23 mouse cellular contexts compared by ENCODE assay signal in the genomic region with DNA sequence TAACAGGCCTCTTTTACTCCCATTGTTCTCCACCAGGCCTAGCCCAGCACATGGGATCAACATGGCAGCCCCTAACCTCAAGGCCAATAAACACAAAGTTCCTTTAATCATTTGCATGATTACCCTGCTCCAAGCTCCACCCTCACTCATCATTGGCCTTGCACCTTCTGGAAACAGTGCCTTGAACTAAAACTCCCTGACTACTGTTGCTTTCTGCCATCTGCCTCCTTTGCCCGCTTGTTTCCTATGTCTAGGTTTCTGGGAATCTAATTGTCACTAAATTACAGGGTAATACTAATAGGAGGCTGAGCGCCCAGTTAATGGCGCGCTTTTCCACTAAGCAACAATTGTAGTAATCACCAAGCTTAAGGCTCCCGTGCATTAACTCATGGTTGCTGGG. TPM values are rescaled to one million over a fixed set of nuclear protein-coding genes. Genes with fewer than 3 reads are reported as not detected.
A peak's percentile ranks its signal among the peaks of the same experiment; 100 is the strongest.
DNase-seq lines count a peak whose midpoint lies in the region; ATAC-seq and TF ChIP-seq lines count a peak whose summit lies in the region.
"Had no signal": no experiment of that assay in that cellular context is flagged by ENCODE, and none has a peak within 500 bp of the region (broad histone marks: within the 10 kb centered on the region; RNA-seq: fewer than 3 reads in every experiment).

No protein-coding gene starts in this region.

- H3K4me1 ChIP-seq in forebrain, embryonic 13.5 days = peaks cover 24% of the 10 kb centered on the region
- H3K4me1 ChIP-seq in forebrain, embryonic 10.5 days = peaks cover 22% of the 10 kb centered on the region
- H3K4me1 ChIP-seq in ES-E14 (ENCODE audit: control insufficient read depth in 2 of 2, insufficient read depth in 2 of 2, low read length in 2 of 2, poor library complexity in 1 of 2) = peaks cover 18 to 25% of the 10 kb centered on the region in 2 experiments
- no peaks in the 10 kb centered on the region; the same call in 1 of the 2 replicates for H3K4me1 ChIP-seq in brown adipose tissue, adult 24 weeks (ENCODE audit: control insufficient read depth, insufficient read depth, insufficient read length, low read length)
- peaks cover 14% of the 10 kb centered on the region; the same call in 1 of the 2 replicates for H3K4me1 ChIP-seq in midbrain, embryonic 13.5 days (replicated peaks)
- H3K4me1 ChIP-seq: limb, embryonic 12.5 days; liver, embryonic 15.5 days; stomach, embryonic 15.5 days had no signal

- 0 out of 2 replicates have a peak, but pooled peaks cover 6% of the 10 kb centered on the region for H3K36me3 ChIP-seq in forebrain, embryonic 13.5 days (ENCODE audit: poor library complexity, severe bottlenecking)
- H3K36me3 ChIP-seq in forebrain, embryonic 10.5 days (replicated peaks) = peaks cover 11% of the 10 kb centered on the region
- H3K36me3 ChIP-seq in ES-E14 (ENCODE audit: control insufficient read depth, insufficient read depth, low read length, poor library complexity, severe bottlenecking) = no peaks in the 10 kb centered on the region
- H3K36me3 ChIP-seq in midbrain, embryonic 13.5 days = no peaks in the 10 kb centered on the region; the same call in 1 of the 2 replicates
- H3K36me3 ChIP-seq: heart, embryonic 10.5 days; limb, embryonic 12.5 days; liver, embryonic 15.5 days; stomach, embryonic 15.5 days had no signal

- H3K27ac ChIP-seq in forebrain, embryonic 13.5 days = peak overlapping the region; percentile 79
- H3K27ac ChIP-seq in forebrain, embryonic 10.5 days = no peak overlapping the region
- no peak overlapping the region for H3K27ac ChIP-seq in ES-E14 (ENCODE audit: insufficient read depth, low read depth, low read length, poor library complexity, severe bottlenecking)
- peak overlapping the region; percentile 78 for H3K27ac ChIP-seq in brown adipose tissue, adult 24 weeks (replicated peaks; ENCODE audit: low read depth, low read length)
- no peak overlapping the region for H3K27ac ChIP-seq in midbrain, embryonic 13.5 days
- H3K27ac ChIP-seq: heart, embryonic 10.5 days; hindbrain, embryonic 12.5 days; left cerebral cortex, adult 2 months; limb, embryonic 12.5 days; liver, embryonic 15.5 days; midbrain, embryonic 10.5 days; stomach, embryonic 15.5 days had no signal

- peak; percentile 56 for ATAC-seq in forebrain, embryonic 13.5 days
- no peak for ATAC-seq in midbrain, embryonic 13.5 days
- ATAC-seq: midbrain, embryonic 16.5 days had no signal

- WGBS in forebrain, embryonic 13.5 days = 78% methylated on average over 5 of the region's 5 CpGs
- WGBS in forebrain, embryonic 10.5 days = 88% methylated on average over 5 of the region's 5 CpGs
- WGBS in midbrain, embryonic 13.5 days = 88% methylated on average over 5 of the region's 5 CpGs

- H3K27me3 ChIP-seq in forebrain, embryonic 13.5 days = no peaks in the 10 kb centered on the region
- H3K27me3 ChIP-seq in forebrain, embryonic 10.5 days (ENCODE audit: poor library complexity, severe bottlenecking) = no peaks in the 10 kb centered on the region
- no peaks in the 10 kb centered on the region for H3K27me3 ChIP-seq in midbrain, embryonic 13.5 days
- H3K27me3 ChIP-seq: hindbrain, embryonic 12.5 days; limb, embryonic 12.5 days; liver, embryonic 15.5 days; stomach, embryonic 15.5 days had no signal

- H3K9me3 ChIP-seq in forebrain, embryonic 13.5 days (replicated peaks) = no peaks in the 10 kb centered on the region
- no peaks in the 10 kb centered on the region for H3K9me3 ChIP-seq in forebrain, embryonic 10.5 days
- H3K9me3 ChIP-seq in ES-E14 (ENCODE audit: control insufficient read depth, insufficient read depth, low read depth, low read length) = no peaks in the 10 kb centered on the region
- no peaks in the 10 kb centered on the region for H3K9me3 ChIP-seq in midbrain, embryonic 13.5 days
- H3K9me3 ChIP-seq: heart, embryonic 10.5 days; hindbrain, embryonic 12.5 days; limb, embryonic 12.5 days; liver, embryonic 15.5 days; midbrain, embryonic 10.5 days; stomach, embryonic 15.5 days had no signal

- H3K4me3 ChIP-seq in forebrain, embryonic 13.5 days = no peak overlapping the region
- H3K4me3 ChIP-seq in forebrain, embryonic 10.5 days = no peak overlapping the region
- peak overlapping the region; percentile 24 to 58 for H3K4me3 ChIP-seq in ES-E14 (ENCODE audit: insufficient read depth in 1 of 2, low read depth in 1 of 2, low read length in 2 of 2, poor library complexity in 1 of 2, severe bottlenecking in 1 of 2)
- H3K4me3 ChIP-seq in brown adipose tissue, adult 24 weeks (ENCODE audit: insufficient read depth, low read depth, low read length) = no peak overlapping the region
- no peak overlapping the region for H3K4me3 ChIP-seq in midbrain, embryonic 13.5 days (replicated peaks)
- H3K4me3 ChIP-seq: heart, embryonic 10.5 days; hindbrain, embryonic 12.5 days; left cerebral cortex, adult 2 months; limb, embryonic 12.5 days; liver, embryonic 15.5 days; midbrain, embryonic 10.5 days; stomach, embryonic 15.5 days had no signal

- in situ Hi-C loops in ES-E14 (cut with MboI; ENCODE audit: low sequenced_read_pairs in 2 of 2, unreplicated experiment in 2 of 2) = no loop called here

- H3K4me2 ChIP-seq in forebrain, embryonic 13.5 days = no peak overlapping the region
- H3K4me2 ChIP-seq in midbrain, embryonic 13.5 days (replicated peaks) = no peak overlapping the region
- H3K4me2 ChIP-seq: hindbrain, embryonic 12.5 days; limb, embryonic 12.5 days; liver, embryonic 15.5 days; lung, embryonic 14.5 days; stomach, embryonic 15.5 days had no signal

- H3K9ac ChIP-seq in forebrain, embryonic 13.5 days = no peak overlapping the region
- peak overlapping the region; percentile 45; the same call in 1 of the 2 replicates for H3K9ac ChIP-seq in ES-E14 (ENCODE audit: insufficient read depth, low read depth, low read length, poor library complexity, severe bottlenecking)
- no peak overlapping the region for H3K9ac ChIP-seq in midbrain, embryonic 13.5 days (replicated peaks)
- H3K9ac ChIP-seq: hindbrain, embryonic 12.5 days; limb, embryonic 12.5 days; liver, embryonic 15.5 days; lung, embryonic 14.5 days; stomach, embryonic 15.5 days had no signal

- no peak for DNase-seq in forebrain, embryonic 10.5 days (ENCODE audit: extremely low spot score, low spot score)
- no peak for DNase-seq in ES-E14 (ENCODE audit: low read depth, low spot score)
- no peak for DNase-seq in layer of hippocampus, adult 8-10 months (ENCODE audit: low spot score in 2 of 2)
- DNase-seq in gastrocnemius, postnatal 25 days = no peak
- DNase-seq: adrenal gland, postnatal 10 days; cerebellum, adult 9-10 months; cerebellum, postnatal 36 days; heart, postnatal 36 days; kidney, adult 11 months; kidney, postnatal 25 days; lung, embryonic 14.5 days; right cerebral cortex, postnatal 25 days had no signal

TF ChIP-seq in ES-E14, 5 proteins besides CTCF, POLR2A, EP300 and RAD21:
- TF ChIP-seq ZC3H11A (IDR thresholded peaks at IDR 0.05; ENCODE audit: borderline replicate concordance, low read depth, low read length) (no peak), MAFK (IDR thresholded peaks at IDR 0.05; ENCODE audit: insufficient read depth, low read depth, low read length) (no peak), CHD2 (IDR thresholded peaks at IDR 0.05; ENCODE audit: low read depth, low read length) (no peak), ZNF384 (IDR thresholded peaks at IDR 0.05; ENCODE audit: low read depth, low read length) (no peak), HCFC1 (IDR thresholded peaks at IDR 0.05; ENCODE audit: borderline replicate concordance, insufficient read depth, low read length) (no peak)

RNA-seq across cellular contexts. Expression of a gene that starts 15.4 kb away (rescaled TPM):
- polyA plus RNA-seq in forebrain, embryonic 13.5 days (2015; fragmentation: Nextera tagmentation; extraction: Ambion mirVana) = 393 and 402 TPM in 2 replicates
- 404 and 428 TPM in 2 replicates for polyA plus RNA-seq in forebrain, embryonic 10.5 days (2016; fragmentation: Nextera tagmentation; extraction: Ambion mirVana)
- total RNA-seq in ES-E14 (2012; rRNA removed) = 369 and 432 TPM in 2 replicates
- polyA plus RNA-seq in brown adipose tissue, adult 24 weeks (2012; ENCODE audit: insufficient read depth, insufficient read length, missing spikeins) = 52.3 and 109 TPM in 2 replicates
- total RNA-seq in layer of hippocampus, adult 8-10 months (2022) = 100 to 1,000 TPM; 208 to 223 (median 218) TPM
- 313 and 341 TPM in 2 replicates for polyA plus RNA-seq in midbrain, embryonic 13.5 days (2015; fragmentation: Nextera tagmentation; extraction: Ambion mirVana)
- 10 to 100 TPM; 58.0 to 68.8 TPM for total RNA-seq in gastrocnemius, postnatal 25 days (2021)

RNA-seq across cellular contexts. Expression of a gene that starts 36.3 kb away (rescaled TPM):
- polyA plus RNA-seq in forebrain, embryonic 13.5 days (2015; fragmentation: Nextera tagmentation; extraction: Ambion mirVana) = 65.6 and 72.7 TPM in 2 replicates
- 61.6 and 62.6 TPM in 2 replicates for polyA plus RNA-seq in forebrain, embryonic 10.5 days (2016; fragmentation: Nextera tagmentation; extraction: Ambion mirVana)
- 12.6 and 13.2 TPM in 2 replicates for total RNA-seq in ES-E14 (2012; rRNA removed)
- 17.3 and 19.7 TPM in 2 replicates for polyA plus RNA-seq in brown adipose tissue, adult 24 weeks (2012; ENCODE audit: insufficient read depth, insufficient read length, missing spikeins)
- total RNA-seq in layer of hippocampus, adult 8-10 months (2022) = 10 to 100 TPM; 25.0 to 26.5 (median 25.7) TPM
- polyA plus RNA-seq in midbrain, embryonic 13.5 days (2015; fragmentation: Nextera tagmentation; extraction: Ambion mirVana) = 67.2 and 70.1 TPM in 2 replicates
- total RNA-seq in gastrocnemius, postnatal 25 days (2021) = 10 to 100 TPM; 47.1 to 47.6 TPM

RNA-seq across cellular contexts. Expression of a gene that starts 44.4 kb away (rescaled TPM):
- polyA plus RNA-seq in forebrain, embryonic 13.5 days (2015; fragmentation: Nextera tagmentation; extraction: Ambion mirVana) = 32.4 and 37.0 TPM in 2 replicates
- polyA plus RNA-seq in forebrain, embryonic 10.5 days (2016; fragmentation: Nextera tagmentation; extraction: Ambion mirVana) = 24.8 and 25.9 TPM in 2 replicates
- total RNA-seq in ES-E14 (2012; rRNA removed) = 18.3 and 35.8 TPM in 2 replicates
- polyA plus RNA-seq in brown adipose tissue, adult 24 weeks (2012; ENCODE audit: insufficient read depth, insufficient read length, missing spikeins) = 152 and 166 TPM in 2 replicates
- total RNA-seq in layer of hippocampus, adult 8-10 months (2022) = 100 to 1,000 TPM; 470 to 530 (median 496) TPM
- polyA plus RNA-seq in midbrain, embryonic 13.5 days (2015; fragmentation: Nextera tagmentation; extraction: Ambion mirVana) = 43.3 and 52.5 TPM in 2 replicates
- total RNA-seq in gastrocnemius, postnatal 25 days (2021) = 100 to 1,000 TPM; 145 to 167 TPM

Comparison
In these comparisons a context has a peak if more than half of its experiments do, and no peak if none do; other contexts are left out.
1. H3K27ac ChIP-seq: peak in forebrain, embryonic 13.5 days (single experiment) and brown adipose tissue, adult 24 weeks (single experiment); none in forebrain, embryonic 10.5 days (single experiment), ES-E14 (single experiment) and midbrain, embryonic 13.5 days (single experiment).
2. H3K4me3 ChIP-seq: peak in ES-E14 (2 of 2); none in forebrain, embryonic 13.5 days (single experiment), forebrain, embryonic 10.5 days (single experiment), brown adipose tissue, adult 24 weeks (single experiment) and midbrain, embryonic 13.5 days (single experiment).